Mouse (Mus musculus): ENCODE data around the gene Usp22. TPM values are rescaled to one million over a fixed set of nuclear protein-coding genes. Genes with fewer than 3 reads are reported as not detected.
A peak's percentile ranks its signal among the peaks of the same experiment; 100 is the strongest.
"Not testable (repeated sequence)": the region's sequence is repeated elsewhere in the genome, so short reads cannot be mapped to it uniquely, and the experiment has no call there.

Usp22 gene
- polyA plus RNA-seq, 1 experiment from 2014 or later: 60.7 TPM

DNA sequence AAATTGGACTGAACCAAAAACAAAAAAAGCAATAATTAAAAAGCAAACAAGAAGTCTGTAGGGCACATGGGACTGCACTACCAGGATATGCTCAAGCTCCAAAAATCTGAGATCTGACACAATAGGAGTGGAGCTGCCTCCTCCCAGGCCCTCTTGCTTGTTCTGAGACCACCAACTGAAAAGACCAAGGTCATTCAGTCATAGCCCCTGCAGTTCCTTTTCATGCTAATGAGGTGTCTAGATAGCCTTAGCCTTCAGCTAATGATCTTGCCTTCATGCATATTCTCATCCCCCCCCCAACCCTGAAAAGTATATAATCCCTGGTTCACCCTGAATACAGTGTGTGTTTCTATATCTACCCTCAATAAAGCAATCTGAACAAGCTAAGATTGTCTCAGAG is 6.8 kb upstream of the Usp22 start:
- no peaks in the 10 kb centered on the region for H3K9me3 ChIP-seq (replicated peaks)
- H3K27me3 ChIP-seq: no peaks in the 10 kb centered on the region
- no peak overlapping the region for H3K9ac ChIP-seq
- no peaks in the 10 kb centered on the region for H3K36me3 ChIP-seq
- no peak for ATAC-seq (replicated peaks; ENCODE audit: insufficient number of reproducible peaks, insufficient read depth, low FRiP score, low read depth)
- H3K4me3 ChIP-seq: no peak overlapping the region
- no peak overlapping the region for H3K4me2 ChIP-seq
- H3K27ac ChIP-seq: no peak overlapping the region
- H3K4me1 ChIP-seq (replicated peaks): no peaks in the 10 kb centered on the region

- Histone ChIP-seq H3K4me3 (no peak overlapping the region), H3K27ac (no peak overlapping the region), H3K9ac (no peak overlapping the region), H3K36me3 (no peaks in the 10 kb centered on the region), H3K9me3 (replicated peaks) (no peaks in the 10 kb centered on the region), H3K27me3 (no peaks in the 10 kb centered on the region), H3K4me1 (replicated peaks) (no peaks in the 10 kb centered on the region), H3K4me2 (no peak overlapping the region)
- WGBS: 88% methylated on average over 3 of the region's 3 CpGs
- ATAC-seq (replicated peaks; ENCODE audit: insufficient number of reproducible peaks, insufficient read depth, low FRiP score, low read depth): no peak
Measured at GRCm38 (mm10) chr11:61180361-61180760, 5.5 kb upstream of the Usp22 start.

DNA sequence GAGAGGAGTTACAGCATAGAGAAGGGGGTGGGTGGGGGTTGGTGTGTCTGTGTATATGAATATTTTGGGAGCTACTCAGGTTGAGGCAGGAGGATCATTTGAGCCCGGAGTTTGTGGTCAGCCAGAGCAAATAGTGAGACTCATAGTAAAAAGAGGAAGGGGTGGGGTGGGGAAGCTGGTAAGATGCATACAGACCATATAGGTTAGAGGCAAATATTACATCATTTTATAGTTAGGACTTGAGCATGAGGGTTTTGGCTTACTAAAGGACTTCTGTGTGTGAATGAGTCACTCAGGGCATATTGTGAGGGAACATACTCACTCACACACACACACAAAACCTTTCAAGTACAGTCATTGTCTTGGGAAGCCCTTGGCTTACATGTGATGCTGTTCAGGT is 1.5 kb upstream of the Usp22 start:
- no peak overlapping the region for H3K4me3 ChIP-seq
- no peak overlapping the region for H3K27ac ChIP-seq
- no peaks in the 10 kb centered on the region for H3K9me3 ChIP-seq (replicated peaks)
- WGBS: 77% methylated on average over 1 of the region's 1 CpGs
- H3K27me3 ChIP-seq: no peaks in the 10 kb centered on the region
- H3K4me1 ChIP-seq (replicated peaks): peaks cover 17% of the 10 kb centered on the region
- ATAC-seq (replicated peaks; ENCODE audit: insufficient number of reproducible peaks, insufficient read depth, low FRiP score, low read depth): no peak
- no peak overlapping the region for H3K9ac ChIP-seq
- no peak overlapping the region for H3K4me2 ChIP-seq
- H3K36me3 ChIP-seq: 0 out of 2 replicates have a peak, but pooled peaks cover 2% of the 10 kb centered on the region

DNA sequence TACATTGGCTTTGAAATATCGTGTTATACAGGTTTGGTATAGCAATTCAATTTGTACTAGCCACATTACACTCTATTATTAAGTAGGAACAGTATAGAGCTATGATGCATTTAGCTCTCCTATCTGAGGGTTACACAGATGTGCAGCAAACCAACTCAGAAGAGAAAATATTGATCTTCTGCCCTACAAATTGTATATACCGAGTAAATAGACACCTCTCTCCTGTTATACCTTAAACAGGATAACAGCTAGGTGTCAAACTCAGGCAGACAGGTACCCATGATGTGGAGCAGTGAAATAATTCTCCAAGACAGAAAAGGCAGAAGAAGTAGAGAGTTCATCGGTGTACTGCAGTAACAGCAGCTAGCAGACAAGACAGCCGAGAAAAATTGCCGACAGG is 923 bp upstream of the Usp22 start:
- Histone ChIP-seq H3K9me3 (replicated peaks) (no peaks in the 10 kb centered on the region), H3K4me2 (peak overlapping the region; percentile 64; the same call in 1 of the 2 replicates), H3K4me3 (no peak overlapping the region), H3K9ac (no peak overlapping the region), H3K4me1 (replicated peaks) (peaks cover 17% of the 10 kb centered on the region), H3K27me3 (no peaks in the 10 kb centered on the region), H3K27ac (no peak overlapping the region), H3K36me3 (0 out of 2 replicates have a peak, but pooled peaks cover 2% of the 10 kb centered on the region)
- ATAC-seq (replicated peaks; ENCODE audit: insufficient number of reproducible peaks, insufficient read depth, low FRiP score, low read depth): no peak
- 76% methylated on average over 5 of the region's 5 CpGs for WGBS

DNA sequence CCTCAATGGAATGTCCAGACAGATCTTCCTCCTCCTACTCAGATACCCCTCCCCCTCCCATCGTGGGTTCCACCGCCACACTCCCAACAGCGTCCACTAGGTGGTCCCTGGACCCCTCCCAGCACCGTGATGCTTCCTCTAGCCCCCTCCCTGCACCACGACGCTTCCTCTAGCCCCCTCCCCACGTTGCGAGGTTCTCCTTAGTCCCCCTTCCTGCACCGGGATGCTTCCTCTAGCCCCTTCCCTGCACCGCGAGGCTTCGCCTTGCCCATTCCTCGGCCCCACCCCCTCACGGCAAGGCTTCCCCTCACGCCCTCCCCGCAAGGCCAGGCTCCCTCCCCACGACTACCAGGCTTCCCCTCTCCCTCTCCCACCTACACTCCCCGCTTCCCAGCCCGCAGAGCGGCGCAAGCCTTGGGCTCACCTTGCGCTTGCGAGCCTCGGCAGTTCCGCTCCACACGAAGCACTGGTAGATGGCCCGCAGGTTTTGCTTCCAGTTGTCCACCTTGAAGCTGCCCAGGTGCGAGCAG is 499 bp downstream of the Usp22 start:
- Histone ChIP-seq H3K4me1 (replicated peaks) (peaks cover 22% of the 10 kb centered on the region), H3K36me3 (0 out of 2 replicates have a peak, but pooled peaks cover 2% of the 10 kb centered on the region), H3K27ac (peak overlapping the region; percentile 99), H3K4me2 (peak overlapping the region; percentile 85), H3K4me3 (peak overlapping the region; percentile 100), H3K27me3 (no peaks in the 10 kb centered on the region), H3K9me3 (replicated peaks) (no peaks in the 10 kb centered on the region), H3K9ac (peak overlapping the region; percentile 100)
- ATAC-seq (replicated peaks; ENCODE audit: insufficient number of reproducible peaks, insufficient read depth, low FRiP score, low read depth): peak; percentile 38
- WGBS: under 1% methylated on average over 28 of the region's 28 CpGs

- Histone ChIP-seq H3K4me2 (peak overlapping the region; percentile 85), H3K4me1 (replicated peaks) (peaks cover 30% of the 10 kb centered on the region), H3K9ac (peak overlapping the region; percentile 100), H3K4me3 (peak overlapping the region; percentile 100)
- H3K36me3 ChIP-seq; H3K27ac ChIP-seq; H3K27me3 ChIP-seq; H3K9me3 ChIP-seq (replicated peaks); ATAC-seq (replicated peaks; ENCODE audit: insufficient number of reproducible peaks, insufficient read depth, low FRiP score, low read depth): not testable (repeated sequence)
- 30% methylated on average over 15 of the region's 15 CpGs for WGBS
Measured at GRCm38 (mm10) chr11:61173477-61173876, 1.4 kb downstream of the Usp22 start.

DNA sequence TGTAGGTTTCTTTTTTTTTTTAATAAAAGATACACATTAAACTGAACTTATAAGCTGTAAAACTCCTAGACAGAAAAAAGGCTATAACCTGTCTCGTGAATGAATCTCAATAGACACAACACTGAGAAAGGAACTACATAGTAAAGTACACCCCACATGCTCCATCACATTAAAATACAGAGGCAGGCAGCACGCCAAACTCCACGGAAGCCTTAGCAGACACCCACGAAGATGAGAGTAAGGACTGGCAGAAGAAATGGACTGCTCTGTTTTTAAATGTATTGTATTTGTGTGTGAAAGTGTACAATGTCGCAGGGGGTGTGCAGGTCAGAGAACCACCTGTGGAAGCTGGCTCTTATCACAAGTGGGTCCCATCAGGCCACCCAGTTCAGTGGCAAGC is 4.7 kb downstream of the Usp22 start:
- Histone ChIP-seq H3K4me3 (no peak overlapping the region), H3K27me3 (no peaks in the 10 kb centered on the region), H3K4me2 (no peak overlapping the region), H3K27ac (no peak overlapping the region), H3K36me3 (peaks cover 25% of the 10 kb centered on the region), H3K9ac (no peak overlapping the region), H3K9me3 (replicated peaks) (no peaks in the 10 kb centered on the region), H3K4me1 (replicated peaks) (peaks cover 34% of the 10 kb centered on the region)
- 78% methylated on average over 5 of the region's 5 CpGs for WGBS
- no peak for ATAC-seq (replicated peaks; ENCODE audit: insufficient number of reproducible peaks, insufficient read depth, low FRiP score, low read depth)

- Histone ChIP-seq H3K36me3 (peaks cover 76% of the 10 kb centered on the region), H3K27ac (no peak overlapping the region), H3K9me3 (replicated peaks) (no peaks in the 10 kb centered on the region), H3K27me3 (no peaks in the 10 kb centered on the region), H3K4me2 (no peak overlapping the region), H3K4me1 (replicated peaks) (peaks cover 13% of the 10 kb centered on the region), H3K9ac (no peak overlapping the region), H3K4me3 (no peak overlapping the region)
- 88% methylated on average over 10 of the region's 10 CpGs for WGBS
- ATAC-seq (replicated peaks; ENCODE audit: insufficient number of reproducible peaks, insufficient read depth, low FRiP score, low read depth): no peak
Measured at GRCm38 (mm10) chr11:61164881-61165280, 10.0 kb downstream of the Usp22 start.

GRCm38 (mm10) chr11:61164366-61164765 is 10.5 kb downstream of the Usp22 start:
- H3K4me1 ChIP-seq (replicated peaks): peaks cover 13% of the 10 kb centered on the region
- H3K27me3 ChIP-seq: no peaks in the 10 kb centered on the region
- H3K36me3 ChIP-seq: peaks cover 81% of the 10 kb centered on the region
- H3K4me3 ChIP-seq: no peak overlapping the region
- H3K9ac ChIP-seq: no peak overlapping the region
- WGBS: 78% methylated on average over 6 of the region's 6 CpGs
- H3K9me3 ChIP-seq (replicated peaks): no peaks in the 10 kb centered on the region
- no peak overlapping the region for H3K27ac ChIP-seq
- H3K4me2 ChIP-seq: no peak overlapping the region
- no peak for ATAC-seq (replicated peaks; ENCODE audit: insufficient number of reproducible peaks, insufficient read depth, low FRiP score, low read depth)

DNA sequence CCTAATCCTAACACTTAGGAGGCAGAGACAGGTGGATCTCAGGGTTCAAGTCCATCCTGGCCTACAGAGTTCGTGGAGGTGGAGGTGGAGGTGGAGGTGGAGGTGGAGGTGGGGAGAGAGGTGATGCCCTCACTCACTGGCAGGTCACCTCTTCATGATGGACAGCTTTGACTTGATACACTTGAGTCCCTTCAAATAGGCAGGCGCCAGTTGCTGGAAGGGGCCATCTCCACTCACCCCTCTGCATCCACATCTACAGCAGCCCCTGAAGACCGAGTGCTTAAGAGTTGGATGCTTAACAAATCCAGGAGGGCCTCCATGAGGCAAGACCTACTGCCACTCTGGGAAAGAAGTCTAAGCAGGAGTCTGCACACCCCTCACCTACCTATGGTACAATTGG is 11.5 kb downstream of the Usp22 start:
- H3K9ac ChIP-seq: no peak overlapping the region
- H3K4me2 ChIP-seq: no peak overlapping the region
- peaks cover 91% of the 10 kb centered on the region for H3K36me3 ChIP-seq
- peaks cover 4% of the 10 kb centered on the region for H3K4me1 ChIP-seq (replicated peaks)
- WGBS: 79% methylated on average over 3 of the region's 3 CpGs
- no peak overlapping the region for H3K4me3 ChIP-seq
- no peaks in the 10 kb centered on the region for H3K9me3 ChIP-seq (replicated peaks)
- H3K27me3 ChIP-seq: no peaks in the 10 kb centered on the region
- H3K27ac ChIP-seq: no peak overlapping the region
- no peak for ATAC-seq (replicated peaks; ENCODE audit: insufficient number of reproducible peaks, insufficient read depth, low FRiP score, low read depth)

DNA sequence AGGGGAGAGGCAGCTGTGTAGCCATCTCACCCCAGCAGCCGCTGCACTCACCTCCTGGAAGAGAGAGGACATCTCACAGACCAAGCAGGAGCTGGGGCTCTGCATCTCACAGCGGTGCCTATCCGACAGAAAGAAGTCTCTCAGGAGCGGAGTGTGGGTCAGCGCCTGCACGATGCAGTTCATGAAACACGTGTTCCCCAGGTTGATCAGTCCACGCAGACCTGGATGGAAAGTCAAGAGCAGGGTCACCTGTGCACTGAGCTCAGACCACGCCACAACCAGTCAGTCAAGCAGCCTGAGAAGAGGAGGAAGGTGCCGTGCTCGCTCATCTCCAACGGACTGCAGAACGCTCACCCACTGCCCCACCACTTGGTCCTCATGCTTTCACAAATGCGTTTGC is 12.1 kb downstream of the Usp22 start:
- Histone ChIP-seq H3K9ac (no peak overlapping the region), H3K4me2 (no peak overlapping the region), H3K4me3 (no peak overlapping the region), H3K9me3 (replicated peaks) (no peaks in the 10 kb centered on the region), H3K27ac (no peak overlapping the region), H3K36me3 (peaks cover 97% of the 10 kb centered on the region), H3K4me1 (replicated peaks) (no peaks in the 10 kb centered on the region), H3K27me3 (no peaks in the 10 kb centered on the region)
- no peak for ATAC-seq (replicated peaks; ENCODE audit: insufficient number of reproducible peaks, insufficient read depth, low FRiP score, low read depth)
- 95% methylated on average over 14 of the region's 14 CpGs for whole genome bisulfite sequencing

DNA sequence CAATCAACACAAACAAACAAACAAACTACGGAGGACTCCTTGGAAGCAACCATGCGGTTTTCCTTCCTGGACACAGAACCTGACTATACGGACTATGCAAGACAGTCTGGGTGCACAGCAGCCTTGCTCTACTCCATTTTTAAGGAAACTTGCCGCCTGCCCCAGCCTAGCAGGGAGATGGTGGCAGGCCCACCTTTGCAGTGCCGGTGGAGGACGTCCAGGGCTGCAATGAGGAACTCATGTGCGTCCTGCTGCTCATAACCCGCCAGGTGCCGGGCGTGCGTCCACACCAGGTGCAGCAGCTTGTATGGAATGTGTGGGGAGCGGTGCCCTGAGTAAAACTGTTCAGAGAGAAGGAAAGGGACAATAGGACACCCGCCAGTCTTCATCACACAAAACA is 13.7 kb downstream of the Usp22 start:
- H3K9ac ChIP-seq: no peak overlapping the region
- no peak overlapping the region for H3K27ac ChIP-seq
- no peak overlapping the region for H3K4me3 ChIP-seq
- no peaks in the 10 kb centered on the region for H3K9me3 ChIP-seq (replicated peaks)
- H3K27me3 ChIP-seq: no peaks in the 10 kb centered on the region
- ATAC-seq (replicated peaks; ENCODE audit: insufficient number of reproducible peaks, insufficient read depth, low FRiP score, low read depth): no peak
- 91% methylated on average over 13 of the region's 13 CpGs for WGBS
- peaks cover 100% of the 10 kb centered on the region for H3K36me3 ChIP-seq
- no peak overlapping the region for H3K4me2 ChIP-seq
- no peaks in the 10 kb centered on the region for H3K4me1 ChIP-seq (replicated peaks)

Data from heart, embryonic 15.5 days (tissue).